Mouse (Mus musculus): Measurements from ENCODE around the gene Gkap1.

DNA sequence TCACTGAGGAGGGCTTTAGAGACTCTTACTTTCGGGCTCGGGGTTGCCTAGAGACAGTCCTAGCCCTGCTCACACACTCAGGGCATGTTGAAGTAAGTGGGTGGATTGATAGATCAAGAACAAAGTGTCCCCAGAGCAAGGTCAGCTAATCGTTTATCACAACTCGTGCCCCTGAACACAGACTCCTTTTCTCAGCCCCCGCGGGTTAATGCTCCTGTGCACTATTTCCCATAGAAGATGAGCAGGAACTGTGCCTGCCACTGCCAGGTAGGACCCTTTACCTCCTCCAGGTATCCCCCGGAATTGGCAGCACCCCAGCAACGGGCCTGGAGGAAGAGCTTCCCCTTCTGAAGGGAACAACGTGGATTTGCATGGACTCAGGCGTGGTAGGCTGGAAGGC is 757 bp upstream of the Gkap1 start:
- TF ChIP-seq EP300 (optimal IDR thresholded peaks at IDR 0.05) (no peak), CTCF (IDR thresholded peaks at IDR 0.05; ENCODE audit: low read depth) (no peak)
